ENCODE assay signal across 10 mouse cellular contexts in the genomic region with DNA sequence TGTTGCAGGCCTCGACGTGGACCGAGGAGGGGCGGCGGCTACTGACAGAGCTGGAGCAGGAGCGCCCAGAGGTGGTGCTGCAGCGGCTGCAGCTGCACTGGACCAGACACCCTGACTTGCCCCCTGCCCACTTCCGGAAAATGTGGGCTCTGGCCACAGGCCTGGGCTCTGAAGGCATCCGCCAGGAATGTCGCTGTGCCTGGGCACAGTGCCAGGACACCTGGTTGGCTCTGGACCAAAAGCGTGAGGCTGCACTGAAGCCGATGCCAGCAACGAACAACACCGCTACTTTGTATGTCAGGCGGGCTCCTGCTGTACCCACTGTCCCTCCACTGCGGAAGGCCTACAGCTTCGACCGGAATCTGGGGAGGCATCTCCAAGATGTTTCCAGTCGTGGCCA. TPM values are rescaled to one million over a fixed set of nuclear protein-coding genes. Genes with fewer than 3 reads are reported as not detected.
DNase-seq lines count a peak whose midpoint lies in the region; ATAC-seq lines count a peak whose summit lies in the region.
"Had no signal": no experiment of that assay in that cellular context is flagged by ENCODE, and none has a peak within 500 bp of the region (broad histone marks: within the 10 kb centered on the region; RNA-seq: fewer than 3 reads in every experiment).

No protein-coding gene starts in this region.

- WGBS in midbrain, embryonic 14.5 days, result 69% methylated on average over 19 of the region's 19 CpGs
- WGBS in midbrain, embryonic 11.5 days, result 80% methylated on average over 19 of the region's 19 CpGs

- H3K9ac ChIP-seq in midbrain, embryonic 14.5 days (replicated peaks; ENCODE audit: low read length), result no peak overlapping the region
- H3K9ac ChIP-seq in midbrain, embryonic 11.5 days (ENCODE audit: low read length), result no peak overlapping the region

- H3K4me2 ChIP-seq in midbrain, embryonic 14.5 days (ENCODE audit: low read length), result no peak overlapping the region
- H3K4me2 ChIP-seq in midbrain, embryonic 11.5 days, result no peak overlapping the region

- H3K4me3 ChIP-seq in midbrain, embryonic 14.5 days (replicated peaks; ENCODE audit: low read depth, low read length), result no peak overlapping the region
- H3K4me3 ChIP-seq in midbrain, embryonic 11.5 days (ENCODE audit: low read depth, low read length), result no peak overlapping the region
- H3K4me3 ChIP-seq: erythroblast, embryonic 14.5 days had no signal

- no peak overlapping the region for H3K27ac ChIP-seq in midbrain, embryonic 14.5 days (replicated peaks; ENCODE audit: low read depth, low read length)
- H3K27ac ChIP-seq in midbrain, embryonic 11.5 days (ENCODE audit: low read depth, low read length), result no peak overlapping the region

- H3K27me3 ChIP-seq in midbrain, embryonic 14.5 days (ENCODE audit: control insufficient read depth, insufficient read depth, low read length), result no peaks in the 10 kb centered on the region
- no peaks in the 10 kb centered on the region for H3K27me3 ChIP-seq in midbrain, embryonic 11.5 days (ENCODE audit: control insufficient read depth, insufficient read depth, low read length)
- H3K27me3 ChIP-seq: CH12.LX had no signal

- no peaks in the 10 kb centered on the region for H3K9me3 ChIP-seq in midbrain, embryonic 14.5 days (ENCODE audit: control insufficient read depth, low read length)
- peaks cover 3% of the 10 kb centered on the region; the same call in 1 of the 2 replicates for H3K9me3 ChIP-seq in midbrain, embryonic 11.5 days (ENCODE audit: control insufficient read depth, low read length)

- no peaks in the 10 kb centered on the region for H3K4me1 ChIP-seq in midbrain, embryonic 14.5 days (ENCODE audit: control insufficient read depth, insufficient read depth, low read length)
- no peaks in the 10 kb centered on the region for H3K4me1 ChIP-seq in midbrain, embryonic 11.5 days (ENCODE audit: control insufficient read depth, insufficient read depth, low read length)

- ATAC-seq in midbrain, embryonic 14.5 days (ENCODE audit: low FRiP score, low TSS enrichment), result no peak
- ATAC-seq in midbrain, embryonic 11.5 days (ENCODE audit: low FRiP score), result no peak
- no peak for ATAC-seq in activated CD4-positive, CD25-positive, alpha-beta regulatory T cell, adult 4 months

- no peaks in the 10 kb centered on the region for H3K36me3 ChIP-seq in midbrain, embryonic 14.5 days (ENCODE audit: control insufficient read depth, insufficient read depth, low read length)
- H3K36me3 ChIP-seq in midbrain, embryonic 11.5 days (ENCODE audit: control insufficient read depth, insufficient read depth, low read length), result no peaks in the 10 kb centered on the region

- peak; percentile 68 to 76 for DNase-seq in cerebellum, postnatal 25 days
- no peak for DNase-seq in cerebellum, adult 11-12 months
- peak; percentile 42 for DNase-seq in midbrain, embryonic 14.5 days
- no peak for DNase-seq in midbrain, embryonic 11.5 days (ENCODE audit: low spot score, missing footprints)
- peak; percentile 79 for DNase-seq in kidney, adult 18-20 months
- DNase-seq in lung, postnatal 25 days (ENCODE audit: low spot score), result peak; percentile 63
- DNase-seq in right cerebral cortex, postnatal 36 days (ENCODE audit: low spot score in 2 of 2), result no peak

RNA-seq across cellular contexts. Expression of gene Plekhg4, which starts 5.6 kb away (rescaled TPM):
- polyA plus RNA-seq in midbrain, embryonic 14.5 days (2014; fragmentation: Nextera tagmentation; extraction: Ambion mirVana), result 1.4 and 3.0 TPM in 2 replicates
- 0.55 and 0.61 TPM in 2 replicates for polyA plus RNA-seq in midbrain, embryonic 11.5 days (2014; fragmentation: Nextera tagmentation; extraction: Ambion mirVana)
- under 1 TPM in 1 of 2 experiments, not detected in 1; 0.20 TPM for polyA plus RNA-seq in activated CD4-positive, CD25-positive, alpha-beta regulatory T cell, adult 4 months (2017; shearing (Covaris generic))
- polyA plus RNA-seq: erythroblast, embryonic 14.5 days had no signal

RNA-seq across cellular contexts. Expression of gene Slc9a5, which starts 30.0 kb away (rescaled TPM):
- polyA plus RNA-seq in midbrain, embryonic 14.5 days (2014; fragmentation: Nextera tagmentation; extraction: Ambion mirVana), result 8.3 and 10.2 TPM in 2 replicates
- 2.9 and 3.2 TPM in 2 replicates for polyA plus RNA-seq in midbrain, embryonic 11.5 days (2014; fragmentation: Nextera tagmentation; extraction: Ambion mirVana)
- under 1 TPM; 0.24 to 0.44 TPM for polyA plus RNA-seq in activated CD4-positive, CD25-positive, alpha-beta regulatory T cell, adult 4 months (2017; shearing (Covaris generic))
- polyA plus RNA-seq: erythroblast, embryonic 14.5 days had no signal

RNA-seq across cellular contexts. Expression of gene Fhod1, which starts 30.9 kb away (rescaled TPM):
- polyA plus RNA-seq in midbrain, embryonic 14.5 days (2014; fragmentation: Nextera tagmentation; extraction: Ambion mirVana), result 0.59 and 0.84 TPM in 2 replicates
- 1.6 and 2.0 TPM in 2 replicates for polyA plus RNA-seq in midbrain, embryonic 11.5 days (2014; fragmentation: Nextera tagmentation; extraction: Ambion mirVana)
- polyA plus RNA-seq in activated CD4-positive, CD25-positive, alpha-beta regulatory T cell, adult 4 months (2017; shearing (Covaris generic)), result 1 to 10 TPM; 2.9 to 3.1 TPM

RNA-seq across cellular contexts. Expression of gene Kctd19, which starts 34.6 kb away (rescaled TPM):
- polyA plus RNA-seq in midbrain, embryonic 14.5 days (2014; fragmentation: Nextera tagmentation; extraction: Ambion mirVana), result not detected in 2 replicates
- polyA plus RNA-seq in midbrain, embryonic 11.5 days (2014; fragmentation: Nextera tagmentation; extraction: Ambion mirVana), result not detected in 2 replicates
- not detected for polyA plus RNA-seq in activated CD4-positive, CD25-positive, alpha-beta regulatory T cell, adult 4 months (2017; shearing (Covaris generic))
- polyA plus RNA-seq: erythroblast, embryonic 14.5 days had no signal

RNA-seq across cellular contexts. Expression of gene Lrrc36, which starts 34.7 kb away (rescaled TPM):
- polyA plus RNA-seq in midbrain, embryonic 14.5 days (2014; fragmentation: Nextera tagmentation; extraction: Ambion mirVana), result 1.5 and 1.7 TPM in 2 replicates
- 1.9 and 2.7 TPM in 2 replicates for polyA plus RNA-seq in midbrain, embryonic 11.5 days (2014; fragmentation: Nextera tagmentation; extraction: Ambion mirVana)
- polyA plus RNA-seq in activated CD4-positive, CD25-positive, alpha-beta regulatory T cell, adult 4 months (2017; shearing (Covaris generic)), result not detected

Comparison
In these comparisons a context has a peak if more than half of its experiments do, and no peak if none do; other contexts are left out.
1. DNase-seq: peak in cerebellum, postnatal 25 days (2 of 2), midbrain, embryonic 14.5 days (single experiment), kidney, adult 18-20 months (single experiment) and lung, postnatal 25 days (single experiment); none in cerebellum, adult 11-12 months (single experiment), midbrain, embryonic 11.5 days (single experiment) and right cerebral cortex, postnatal 36 days (0 of 2).